16 mouse cellular contexts compared by ENCODE assay signal in genomic region chr4:111136217-111137147, GRCm38 (mm10).
DNase-seq lines count a peak whose midpoint lies in the region; ATAC-seq and TF ChIP-seq lines count a peak whose summit lies in the region.
"Had no signal": no experiment of that assay in that cellular context is flagged by ENCODE, and none has a peak within 500 bp of the region (broad histone marks: within the 10 kb centered on the region; RNA-seq: fewer than 3 reads in every experiment).

No protein-coding gene starts in this region.

- no peaks in the 10 kb centered on the region for H3K4me1 ChIP-seq in lung, embryonic 14.5 days (ENCODE audit: insufficient read depth)
- H3K4me1 ChIP-seq in stomach, postnatal 0 days (replicated peaks; ENCODE audit: control insufficient read depth, insufficient read depth): no peaks in the 10 kb centered on the region
- no peaks in the 10 kb centered on the region for H3K4me1 ChIP-seq in heart, adult 2 months (ENCODE audit: control insufficient read depth, insufficient read depth, low read length)
- H3K4me1 ChIP-seq: embryonic facial prominence, embryonic 13.5 days; forebrain, embryonic 12.5 days; neural tube, embryonic 15.5 days had no signal

- TF ChIP-seq EP300 in stomach, postnatal 0 days (optimal IDR thresholded peaks at IDR 0.05): no peak
- no peak for TF ChIP-seq EP300 in heart, adult 2 months (IDR thresholded peaks at IDR 0.05; ENCODE audit: insufficient read depth, low read depth, low read length)

- H3K4me2 ChIP-seq in lung, embryonic 14.5 days: no peak overlapping the region
- H3K4me2 ChIP-seq in stomach, postnatal 0 days (replicated peaks; ENCODE audit: low read depth): no peak overlapping the region
- H3K4me2 ChIP-seq: embryonic facial prominence, embryonic 13.5 days; forebrain, embryonic 12.5 days; heart, embryonic 11.5 days; liver, embryonic 11.5 days; neural tube, embryonic 15.5 days had no signal

- H3K4me3 ChIP-seq in lung, embryonic 14.5 days (ENCODE audit: low read depth, low read length): no peak overlapping the region
- no peak overlapping the region for H3K4me3 ChIP-seq in stomach, postnatal 0 days (ENCODE audit: low read depth, low read length)
- no peak overlapping the region for H3K4me3 ChIP-seq in heart, adult 2 months
- H3K4me3 ChIP-seq: embryonic facial prominence, embryonic 13.5 days; forebrain, embryonic 12.5 days; neural tube, embryonic 15.5 days had no signal

- H3K36me3 ChIP-seq in lung, embryonic 14.5 days (ENCODE audit: insufficient read depth): no peaks in the 10 kb centered on the region
- H3K36me3 ChIP-seq in stomach, postnatal 0 days (ENCODE audit: control insufficient read depth, insufficient read depth, low read length): no peaks in the 10 kb centered on the region
- H3K36me3 ChIP-seq in heart, adult 2 months (ENCODE audit: control insufficient read depth, insufficient read depth, low read length): no peaks in the 10 kb centered on the region
- H3K36me3 ChIP-seq: embryonic facial prominence, embryonic 13.5 days; forebrain, embryonic 12.5 days; neural tube, embryonic 15.5 days had no signal

- H3K27me3 ChIP-seq in lung, embryonic 14.5 days (ENCODE audit: insufficient read depth, low read length): no peaks in the 10 kb centered on the region
- H3K27me3 ChIP-seq in stomach, postnatal 0 days (ENCODE audit: control insufficient read depth, insufficient read depth, low read length): no peaks in the 10 kb centered on the region
- H3K27me3 ChIP-seq in heart, adult 2 months (ENCODE audit: control insufficient read depth, insufficient read depth, low read length): no peaks in the 10 kb centered on the region
- H3K27me3 ChIP-seq: embryonic facial prominence, embryonic 13.5 days; forebrain, embryonic 12.5 days; neural tube, embryonic 15.5 days had no signal

- intact Hi-C loops in heart, adult 2 months (cut with DNase I): no loop called here

- H3K27ac ChIP-seq in lung, embryonic 14.5 days (ENCODE audit: low read depth): no peak overlapping the region
- H3K27ac ChIP-seq in stomach, postnatal 0 days (replicated peaks): no peak overlapping the region
- H3K27ac ChIP-seq in heart, adult 2 months: no peak overlapping the region
- H3K27ac ChIP-seq: embryonic facial prominence, embryonic 13.5 days; forebrain, embryonic 12.5 days; neural tube, embryonic 15.5 days had no signal

- TF ChIP-seq POLR2A in heart, adult 2 months (IDR thresholded peaks at IDR 0.05; ENCODE audit: insufficient read depth, low read depth, low read length): no peak

- H3K79me2 ChIP-seq in heart, adult 2 months (replicated peaks; ENCODE audit: control insufficient read depth, insufficient read depth, low read length): no peaks in the 10 kb centered on the region

- H3K9ac ChIP-seq in lung, embryonic 14.5 days: no peak overlapping the region
- no peak overlapping the region for H3K9ac ChIP-seq in stomach, postnatal 0 days (ENCODE audit: low read length)
- H3K9ac ChIP-seq in heart, adult 2 months (ENCODE audit: low read depth, low read length): no peak overlapping the region
- H3K9ac ChIP-seq: embryonic facial prominence, embryonic 13.5 days; forebrain, embryonic 12.5 days; neural tube, embryonic 15.5 days had no signal

- ATAC-seq in frontal cortex, adult (ENCODE audit: low TSS enrichment): 0 out of 2 replicates have a peak, but pooled peaks have one; percentile 34
- no peak for ATAC-seq in lung, embryonic 14.5 days (ENCODE audit: insufficient read depth)
- no peak for ATAC-seq in stomach, postnatal 0 days (ENCODE audit: low FRiP score, low TSS enrichment)
- ATAC-seq in megakaryocyte-erythroid progenitor cell, adult 5-6 weeks (replicated peaks; ENCODE audit: low FRiP score, low TSS enrichment, poor library complexity, severe bottlenecking): no peak

- H3K9me3 ChIP-seq in lung, embryonic 14.5 days (ENCODE audit: low read depth, low read length): no peaks in the 10 kb centered on the region
- no peaks in the 10 kb centered on the region for H3K9me3 ChIP-seq in stomach, postnatal 0 days (ENCODE audit: control insufficient read depth, low read length)
- H3K9me3 ChIP-seq: embryonic facial prominence, embryonic 13.5 days; forebrain, embryonic 12.5 days; neural tube, embryonic 15.5 days had no signal

- peak; percentile 29 for TF ChIP-seq CTCF in lung, embryonic 14.5 days (IDR thresholded peaks at IDR 0.05; ENCODE audit: low read depth)
- peak; percentile 29 for TF ChIP-seq CTCF in stomach, postnatal 0 days (IDR thresholded peaks at IDR 0.05; ENCODE audit: low read depth)
- no peak for TF ChIP-seq CTCF in heart, adult 2 months (IDR thresholded peaks at IDR 0.05)

- DNase-seq in frontal cortex, adult 2 months (ENCODE audit: extremely low spot score in 1 of 2, low spot score in 1 of 2): no peak
- peak; percentile 1 for DNase-seq in lung, embryonic 14.5 days
- no peak for DNase-seq in lung, postnatal 4 days
- peak; percentile 4 for DNase-seq in embryo, embryonic 11 days
- DNase-seq in stomach, postnatal 0 days (ENCODE audit: low spot score): no peak
- no peak for DNase-seq in heart, adult 2 months
- DNase-seq: B cell, adult 2 months; cerebellum, adult 8-10 months; gastrocnemius, postnatal 14 days had no signal

- WGBS in lung, embryonic 14.5 days: 23% methylated on average over 3 of the region's 3 CpGs
- WGBS in stomach, postnatal 0 days: 40% methylated on average over 3 of the region's 3 CpGs
- WGBS in heart, adult 2 months: 51% methylated on average over 3 of the region's 3 CpGs

Comparison
In these comparisons a context has a peak if more than half of its experiments do, and no peak if none do; other contexts are left out.
1. DNase-seq: peak in lung, embryonic 14.5 days (single experiment) and embryo, embryonic 11 days (single experiment); none in frontal cortex, adult 2 months (0 of 2), lung, postnatal 4 days (0 of 2), stomach, postnatal 0 days (single experiment) and heart, adult 2 months (0 of 2).